Mouse (Mus musculus) embryonic facial prominence, embryonic 15.5 days (tissue): ENCODE measurements at regions not wholly inside any gene's neighbourhood (a gene's known extent, or its start where the extent isn't known, plus 50 kb on each side); places are given as distances from the start of the nearest gene placed in this dataset.
"Not testable (repeated sequence)": the region's sequence is repeated elsewhere in the genome, so short reads cannot be mapped to it uniquely, and the experiment has no call there.

Experiments
- ATAC-seq: fragments of 200-750 bp; cut with Nextera tagmentation; 2 replicates; pipeline ENCODE4 v1.8.0; 2017; ENCODE audit warnings: low read depth, moderate TSS enrichment; ENCODE audit not compliant: insufficient number of reproducible peaks, low FRiP score, low TSS enrichment
- H3K27ac ChIP-seq: fragments of 300-500 bp; sonication (generic); replicated peaks from 2 replicates; pipeline ENCODE4 v1.5.1; 2015; ENCODE audit warnings: mild to moderate bottlenecking, inconsistent platforms
- H3K27me3 ChIP-seq: fragments of 300-500 bp; sonication (generic); 2 replicates; pipeline ENCODE4 v1.6.1; 2015; ENCODE audit warnings: inconsistent platforms
- H3K36me3 ChIP-seq: fragments of 300-500 bp; sonication (generic); 2 replicates; pipeline ENCODE4 v1.6.1; 2015; ENCODE audit warnings: mild to moderate bottlenecking, inconsistent platforms
- H3K4me1 ChIP-seq: fragments of 300-500 bp; sonication (generic); 2 replicates; pipeline ENCODE4 v1.6.1; 2015; ENCODE audit warnings: inconsistent platforms
- H3K4me2 ChIP-seq: fragments of 300-500 bp; sonication (generic); replicated peaks from 2 replicates; pipeline ENCODE4 v1.6.1; 2015; ENCODE audit warnings: mild to moderate bottlenecking, inconsistent platforms
- H3K4me3 ChIP-seq: fragments of 300-500 bp; sonication (generic); replicated peaks from 2 replicates; pipeline ENCODE4 v1.5.1; 2015; ENCODE audit warnings: mild to moderate bottlenecking, inconsistent platforms
- H3K9ac ChIP-seq: fragments of 300-500 bp; sonication (generic); 2 replicates; pipeline ENCODE4 v1.6.1; 2015; ENCODE audit warnings: inconsistent platforms
- H3K9me3 ChIP-seq: fragments of 300-500 bp; sonication (generic); replicated peaks from 2 replicates; pipeline ENCODE4 v1.6.1; 2016; ENCODE audit warnings: inconsistent platforms
- WGBS: fragments of 180-500 bp; shearing (Covaris S2); methylation state at CpG from one replicate; pipeline ENCODE4 v1.1.7; 2015; 5-methylcytosine and 5-hydroxymethylcytosine counted together

- Histone ChIP-seq H3K36me3 (no peaks in the 10 kb centered on the region), H3K4me1 (no peaks in the 10 kb centered on the region), H3K9me3 (no peaks in the 10 kb centered on the region), H3K4me3 (no peak overlapping the region), H3K27ac (no peak overlapping the region), H3K4me2 (no peak overlapping the region), H3K27me3 (no peaks in the 10 kb centered on the region), H3K9ac (no peak overlapping the region)
- WGBS: 57% methylated on average over 4 of the region's 4 CpGs
- ATAC-seq: no peak
Observed at GRCm38 (mm10) chr13:58663316-58663715, 52.6 kb upstream of the Slc28a3 start.

- Histone ChIP-seq H3K4me1 (peaks cover 8% of the 10 kb centered on the region), H3K4me3 (no peak overlapping the region), H3K4me2 (0 out of 2 replicates have a peak overlapping the region, but pooled peaks have one; percentile 27), H3K36me3 (no peaks in the 10 kb centered on the region), H3K9ac (no peak overlapping the region), H3K27me3 (no peaks in the 10 kb centered on the region), H3K27ac (no peak overlapping the region), H3K9me3 (no peaks in the 10 kb centered on the region)
- no peak for ATAC-seq
- 56% methylated on average over 21 of the region's 21 CpGs for WGBS
Observed at GRCm38 (mm10) chr13:58668664-58669063, 58.0 kb upstream of the Slc28a3 start.

- no peak for ATAC-seq
- WGBS: 36% methylated on average over 9 of the region's 9 CpGs
- Histone ChIP-seq H3K4me2 (no peak overlapping the region), H3K4me1 (peaks cover 8% of the 10 kb centered on the region), H3K4me3 (no peak overlapping the region), H3K9ac (no peak overlapping the region), H3K36me3 (no peaks in the 10 kb centered on the region), H3K9me3 (no peaks in the 10 kb centered on the region), H3K27me3 (no peaks in the 10 kb centered on the region), H3K27ac (no peak overlapping the region)
Observed at GRCm38 (mm10) chr13:58670206-58670605, 59.5 kb upstream of the Slc28a3 start.

- not testable (repeated sequence) for H3K27me3 ChIP-seq, H3K4me1 ChIP-seq, H3K4me3 ChIP-seq, H3K4me2 ChIP-seq, H3K27ac ChIP-seq, H3K9ac ChIP-seq, ATAC-seq, H3K9me3 ChIP-seq, H3K36me3 ChIP-seq
- 73% methylated on average over 1 of the region's 1 CpGs for WGBS
Observed at GRCm38 (mm10) chr13:58675611-58676010, 64.9 kb upstream of the Slc28a3 start.

- no peaks in the 10 kb centered on the region for H3K27me3 ChIP-seq
- no peak overlapping the region for H3K9ac ChIP-seq
- WGBS: 88% methylated on average over 7 of the region's 7 CpGs
- H3K4me2 ChIP-seq: no peak overlapping the region
- no peaks in the 10 kb centered on the region for H3K9me3 ChIP-seq
- no peaks in the 10 kb centered on the region for H3K36me3 ChIP-seq
- H3K27ac ChIP-seq: no peak overlapping the region
- no peak overlapping the region for H3K4me3 ChIP-seq
- H3K4me1 ChIP-seq: no peaks in the 10 kb centered on the region
- ATAC-seq: no peak
Observed at GRCm38 (mm10) chr13:58677521-58677920, 66.8 kb upstream of the Slc28a3 start.

GRCm38 (mm10) chr13:58679663-58680062, 69.0 kb upstream of the Slc28a3 start:
- no peak overlapping the region for H3K9ac ChIP-seq
- H3K9me3 ChIP-seq: no peaks in the 10 kb centered on the region
- no peaks in the 10 kb centered on the region for H3K4me1 ChIP-seq
- no peak for ATAC-seq
- no peaks in the 10 kb centered on the region for H3K27me3 ChIP-seq
- WGBS: 68% methylated on average over 6 of the region's 6 CpGs
- no peak overlapping the region for H3K27ac ChIP-seq
- no peak overlapping the region for H3K4me2 ChIP-seq
- H3K36me3 ChIP-seq: no peaks in the 10 kb centered on the region
- no peak overlapping the region for H3K4me3 ChIP-seq

- ATAC-seq: no peak
- no peak overlapping the region for H3K9ac ChIP-seq
- H3K27me3 ChIP-seq: no peaks in the 10 kb centered on the region
- H3K4me1 ChIP-seq: no peaks in the 10 kb centered on the region
- no peak overlapping the region for H3K4me2 ChIP-seq
- no peaks in the 10 kb centered on the region for H3K36me3 ChIP-seq
- 31% methylated on average over 5 of the region's 5 CpGs for WGBS
- no peak overlapping the region for H3K4me3 ChIP-seq
- H3K9me3 ChIP-seq: no peaks in the 10 kb centered on the region
- H3K27ac ChIP-seq: no peak overlapping the region
Observed at GRCm38 (mm10) chr13:58686822-58687221, 76.1 kb upstream of the Slc28a3 start.

GRCm38 (mm10) chr13:58687609-58688008, 76.9 kb upstream of the Slc28a3 start:
- H3K27me3 ChIP-seq: no peaks in the 10 kb centered on the region
- H3K36me3 ChIP-seq: no peaks in the 10 kb centered on the region
- no peak overlapping the region for H3K9ac ChIP-seq
- no peak for ATAC-seq
- no peaks in the 10 kb centered on the region for H3K9me3 ChIP-seq
- no peak overlapping the region for H3K4me3 ChIP-seq
- no peak overlapping the region for H3K4me2 ChIP-seq
- 74% methylated on average over 2 of the region's 2 CpGs for WGBS
- H3K4me1 ChIP-seq: no peaks in the 10 kb centered on the region
- no peak overlapping the region for H3K27ac ChIP-seq

GRCm38 (mm10) chr13:58688249-58688648, 77.6 kb upstream of the Slc28a3 start:
- H3K27ac ChIP-seq: no peak overlapping the region
- no peaks in the 10 kb centered on the region for H3K27me3 ChIP-seq
- H3K4me3 ChIP-seq: no peak overlapping the region
- H3K9me3 ChIP-seq: no peaks in the 10 kb centered on the region
- ATAC-seq: no peak
- no peak overlapping the region for H3K9ac ChIP-seq
- no peaks in the 10 kb centered on the region for H3K36me3 ChIP-seq
- 68% methylated on average over 2 of the region's 2 CpGs for WGBS
- no peaks in the 10 kb centered on the region for H3K4me1 ChIP-seq
- no peak overlapping the region for H3K4me2 ChIP-seq

GRCm38 (mm10) chr13:58694703-58695102, 84.0 kb upstream of the Slc28a3 start:
- H3K4me2 ChIP-seq: no peak overlapping the region
- no peaks in the 10 kb centered on the region for H3K4me1 ChIP-seq
- H3K27me3 ChIP-seq: no peaks in the 10 kb centered on the region
- no peaks in the 10 kb centered on the region for H3K9me3 ChIP-seq
- no peak overlapping the region for H3K27ac ChIP-seq
- no peaks in the 10 kb centered on the region for H3K36me3 ChIP-seq
- WGBS: 25% methylated on average over 6 of the region's 6 CpGs
- no peak overlapping the region for H3K4me3 ChIP-seq
- ATAC-seq: no peak
- H3K9ac ChIP-seq: no peak overlapping the region

- Histone ChIP-seq H3K4me3 (no peak overlapping the region), H3K4me1 (no peaks in the 10 kb centered on the region), H3K27me3 (no peaks in the 10 kb centered on the region), H3K4me2 (no peak overlapping the region), H3K9me3 (no peaks in the 10 kb centered on the region), H3K27ac (no peak overlapping the region), H3K9ac (no peak overlapping the region), H3K36me3 (no peaks in the 10 kb centered on the region)
- WGBS: 91% methylated on average over 4 of the region's 4 CpGs
- no peak for ATAC-seq
Observed at GRCm38 (mm10) chr13:58695964-58696363, 85.3 kb upstream of the Slc28a3 start.

- Histone ChIP-seq H3K9me3 (no peaks in the 10 kb centered on the region), H3K36me3 (no peaks in the 10 kb centered on the region), H3K27me3 (no peaks in the 10 kb centered on the region), H3K4me3 (no peak overlapping the region), H3K27ac (no peak overlapping the region), H3K4me1 (0 out of 2 replicates have a peak, but pooled peaks cover 4% of the 10 kb centered on the region), H3K9ac (no peak overlapping the region), H3K4me2 (no peak overlapping the region)
- WGBS: 66% methylated on average over 8 of the region's 8 CpGs
- ATAC-seq: no peak
Observed at GRCm38 (mm10) chr13:58700021-58700420, 89.3 kb upstream of the Slc28a3 start.
